Mouse (Mus musculus) hindbrain, embryonic 16.5 days (tissue): Measurements from ENCODE around the gene Coro2b. TPM values are rescaled to one million over a fixed set of nuclear protein-coding genes. Genes with fewer than 3 reads are reported as not detected.

Experiments used
- ATAC-seq: fragments of 200-750 bp; cut with Nextera tagmentation; 2 replicates; pipeline ENCODE4 v1.8.0; 2017; ENCODE audit warnings: moderate TSS enrichment, moderate library complexity
- H3K27ac ChIP-seq: fragments of 300-500 bp; sonication (generic); 2 replicates; pipeline ENCODE4 v1.5.1; 2014; ENCODE audit warnings: low read depth, mild to moderate bottlenecking, control low read depth, low read length, moderate library complexity
- H3K27me3 ChIP-seq: fragments of 300-500 bp; sonication (generic); replicated peaks from 2 replicates; pipeline ENCODE4 v1.6.1; 2014; ENCODE audit warnings: low read length; ENCODE audit not compliant: control insufficient read depth, insufficient read depth
- H3K36me3 ChIP-seq: fragments of 300-500 bp; sonication (generic); 2 replicates; pipeline ENCODE4 v1.6.1; 2014; ENCODE audit warnings: mild to moderate bottlenecking, low read length, moderate library complexity, mixed read lengths; ENCODE audit not compliant: control insufficient read depth, insufficient read depth
- H3K4me1 ChIP-seq: fragments of 300-500 bp; sonication (generic); 2 replicates; pipeline ENCODE4 v1.6.1; 2014; ENCODE audit warnings: low read depth, low read length; ENCODE audit not compliant: control insufficient read depth, insufficient read depth
- H3K4me2 ChIP-seq: fragments of 300-500 bp; sonication (generic); 2 replicates; pipeline ENCODE4 v1.6.1; 2014; ENCODE audit warnings: mild to moderate bottlenecking, low read length, control low read depth, moderate library complexity
- H3K4me3 ChIP-seq: fragments of 300-500 bp; sonication (generic); 2 replicates; pipeline ENCODE4 v1.5.1; 2014; ENCODE audit warnings: mild to moderate bottlenecking, low read length, control low read depth, moderate library complexity
- H3K9ac ChIP-seq: fragments of 300-500 bp; sonication (generic); 2 replicates; pipeline ENCODE4 v1.6.1; 2014; ENCODE audit warnings: low read depth, mild to moderate bottlenecking, control low read depth, low read length, moderate library complexity
- H3K9me3 ChIP-seq: fragments of 300-500 bp; sonication (generic); 2 replicates; pipeline ENCODE4 v1.6.1; 2014; ENCODE audit warnings: mild to moderate bottlenecking, low read length, moderate library complexity; ENCODE audit not compliant: control insufficient read depth
- WGBS: fragments of 180-500 bp; shearing (Covaris S2); extraction: QIAGEN DNeasy Blood & Tissue Kit; methylation state at CpG from one replicate; pipeline ENCODE4 v1.1.7; 2014; 5-methylcytosine and 5-hydroxymethylcytosine counted together
- polyA plus RNA-seq: library from polyadenylated mRNA; unstranded; fragments of >200 nt; fragmentation: Nextera tagmentation; extraction: Ambion mirVana; gene quantifications from 2 replicates; pipeline ENCODE4 v1.2.1, GENCODE M21; 2015

The Coro2b gene
- polyA plus RNA-seq, 1 experiment from 2014 or later, result 37.5 TPM

GRCm38 (mm10) chr9:62556748-62557147 lies 19.9 kb upstream of the Coro2b start:
- WGBS, result 92% methylated on average over 6 of the region's 6 CpGs

DNA sequence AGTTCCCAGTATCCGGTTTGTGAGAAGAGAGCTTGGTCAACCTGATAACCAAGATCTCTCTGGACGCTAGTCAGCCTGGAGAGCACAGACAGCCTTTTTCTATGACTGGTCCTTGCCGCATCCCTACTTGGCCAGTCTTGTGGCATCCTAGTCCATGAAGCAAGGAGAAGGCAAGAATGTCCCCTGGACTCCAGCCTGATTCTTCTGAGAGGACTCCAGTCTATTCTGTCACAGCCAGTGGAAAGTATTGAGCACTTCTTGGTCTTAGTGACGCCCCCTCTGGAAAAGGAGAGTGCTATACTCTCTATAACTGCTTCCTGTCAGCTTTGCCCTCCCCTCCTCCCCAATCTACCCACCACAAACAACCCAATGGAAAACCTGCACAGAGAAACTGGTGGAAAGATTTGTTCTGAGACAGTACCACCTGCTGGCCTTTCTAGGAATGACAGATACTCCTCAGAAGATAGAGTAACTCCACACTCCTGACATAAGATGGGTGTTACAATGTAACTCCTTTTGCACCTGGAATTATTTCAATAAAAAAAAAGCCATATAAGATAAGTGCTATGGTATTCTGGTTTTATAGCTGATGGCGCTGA lies 18.5 kb upstream of the Coro2b start:
- no peak for ATAC-seq
- H3K4me1 ChIP-seq, result peaks cover 13% of the 10 kb centered on the region
- no peak overlapping the region for H3K27ac ChIP-seq
- no peak overlapping the region for H3K4me3 ChIP-seq
- no peak overlapping the region for H3K4me2 ChIP-seq
- WGBS, result 67% methylated on average over 5 of the region's 5 CpGs
- H3K27me3 ChIP-seq, result no peaks in the 10 kb centered on the region
- H3K9ac ChIP-seq, result no peak overlapping the region
- no peaks in the 10 kb centered on the region for H3K36me3 ChIP-seq
- H3K9me3 ChIP-seq, result no peaks in the 10 kb centered on the region

More at GRCm38 (mm10) chr9:62556748-62557147, 19.9 kb upstream of the Coro2b start:
- Histone ChIP-seq H3K9ac (no peak overlapping the region), H3K9me3 (no peaks in the 10 kb centered on the region), H3K36me3 (no peaks in the 10 kb centered on the region), H3K4me3 (no peak overlapping the region), H3K27ac (no peak overlapping the region), H3K4me1 (peaks cover 13% of the 10 kb centered on the region), H3K27me3 (no peaks in the 10 kb centered on the region), H3K4me2 (no peak overlapping the region)
- ATAC-seq, result no peak

- no peaks in the 10 kb centered on the region for H3K36me3 ChIP-seq
- no peak overlapping the region for H3K4me2 ChIP-seq
- H3K4me1 ChIP-seq, result peaks cover 14% of the 10 kb centered on the region
- 32% methylated on average over 3 of the region's 3 CpGs for WGBS
- H3K9ac ChIP-seq, result no peak overlapping the region
- peak; percentile 79 for ATAC-seq
- no peak overlapping the region for H3K4me3 ChIP-seq
- no peaks in the 10 kb centered on the region for H3K9me3 ChIP-seq
- H3K27ac ChIP-seq, result peak overlapping the region; percentile 36
- no peaks in the 10 kb centered on the region for H3K27me3 ChIP-seq
These were observed 17.8 kb upstream of the Coro2b start for GRCm38 (mm10) chr9:62554606-62555005.

DNA sequence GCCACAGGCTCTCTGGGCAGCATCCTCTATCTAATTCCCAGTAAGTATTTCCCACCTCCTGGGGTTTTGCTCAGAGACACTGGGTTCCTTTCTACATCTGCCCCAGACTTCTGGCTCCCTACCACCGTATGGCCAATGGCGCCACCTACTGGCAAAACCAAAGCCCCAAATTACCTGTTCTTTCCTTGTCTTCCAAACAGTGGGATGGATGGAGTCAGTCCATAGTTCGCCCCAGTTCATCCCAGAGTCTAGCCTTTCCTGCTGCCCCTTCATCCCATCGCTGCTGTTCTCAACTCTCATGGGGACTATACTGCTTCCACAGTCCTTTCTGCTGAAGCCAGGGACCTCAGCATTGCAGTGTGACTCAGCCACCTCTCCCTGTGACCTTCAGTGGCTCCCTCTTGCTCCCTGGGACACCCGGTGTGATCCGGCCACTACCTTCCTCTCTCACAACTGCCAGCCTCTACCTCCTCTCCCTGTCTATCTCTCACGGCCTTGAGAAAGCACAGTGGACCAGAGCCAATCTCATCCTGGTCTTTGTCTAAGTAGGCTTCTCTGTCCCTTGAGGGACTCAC lies 16.6 kb upstream of the Coro2b start:
- WGBS, result 38% methylated on average over 7 of the region's 7 CpGs
- H3K4me1 ChIP-seq, result peaks cover 14% of the 10 kb centered on the region
- H3K9ac ChIP-seq, result no peak overlapping the region
- no peak overlapping the region for H3K27ac ChIP-seq
- no peaks in the 10 kb centered on the region for H3K27me3 ChIP-seq
- H3K4me2 ChIP-seq, result no peak overlapping the region
- H3K36me3 ChIP-seq, result no peaks in the 10 kb centered on the region
- H3K4me3 ChIP-seq, result no peak overlapping the region
- no peaks in the 10 kb centered on the region for H3K9me3 ChIP-seq
- no peak for ATAC-seq

- H3K27ac ChIP-seq, result no peak overlapping the region
- no peak overlapping the region for H3K4me2 ChIP-seq
- no peaks in the 10 kb centered on the region for H3K36me3 ChIP-seq
- no peak overlapping the region for H3K9ac ChIP-seq
- no peaks in the 10 kb centered on the region for H3K27me3 ChIP-seq
- no peaks in the 10 kb centered on the region for H3K9me3 ChIP-seq
- no peak for ATAC-seq
- H3K4me3 ChIP-seq, result no peak overlapping the region
- 84% methylated on average over 3 of the region's 3 CpGs for WGBS
- peaks cover 14% of the 10 kb centered on the region for H3K4me1 ChIP-seq
These were observed 14.7 kb upstream of the Coro2b start for GRCm38 (mm10) chr9:62551531-62551930.

GRCm38 (mm10) chr9:62550661-62551093 lies 13.8 kb upstream of the Coro2b start:
- peak; percentile 21; the same call in 1 of the 2 replicates for ATAC-seq
- 41% methylated on average over 11 of the region's 11 CpGs for WGBS
- Histone ChIP-seq H3K9ac (no peak overlapping the region), H3K4me3 (no peak overlapping the region), H3K9me3 (no peaks in the 10 kb centered on the region), H3K36me3 (no peaks in the 10 kb centered on the region), H3K27me3 (no peaks in the 10 kb centered on the region), H3K4me2 (no peak overlapping the region), H3K4me1 (peaks cover 14% of the 10 kb centered on the region), H3K27ac (no peak overlapping the region)

DNA sequence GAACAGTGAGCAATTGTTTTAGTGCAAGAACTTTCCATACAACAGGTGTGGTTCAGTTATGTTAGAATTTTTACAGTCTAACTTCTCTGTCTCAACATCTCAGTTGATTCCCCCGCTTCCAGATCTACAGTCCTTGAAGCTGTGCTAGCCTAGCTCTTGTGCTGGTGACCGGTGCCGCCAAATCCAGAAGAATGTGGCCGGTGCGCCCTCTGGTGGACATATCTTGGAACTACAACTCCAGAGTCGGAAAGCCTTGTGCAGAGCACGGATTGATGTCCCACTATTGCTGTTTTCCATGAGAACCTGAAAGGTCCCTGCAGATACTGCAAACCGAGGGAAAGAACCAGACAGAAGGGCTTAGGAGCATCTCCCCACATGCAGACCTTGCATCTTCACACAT lies 13.0 kb upstream of the Coro2b start:
- no peaks in the 10 kb centered on the region for H3K27me3 ChIP-seq
- no peaks in the 10 kb centered on the region for H3K36me3 ChIP-seq
- H3K4me2 ChIP-seq, result no peak overlapping the region
- no peak overlapping the region for H3K4me3 ChIP-seq
- H3K4me1 ChIP-seq, result peaks cover 14% of the 10 kb centered on the region
- H3K9me3 ChIP-seq, result no peaks in the 10 kb centered on the region
- ATAC-seq, result peak; percentile 67; the same call in 1 of the 2 replicates
- H3K9ac ChIP-seq, result no peak overlapping the region
- 4% methylated on average over 8 of the region's 8 CpGs for WGBS
- no peak overlapping the region for H3K27ac ChIP-seq

DNA sequence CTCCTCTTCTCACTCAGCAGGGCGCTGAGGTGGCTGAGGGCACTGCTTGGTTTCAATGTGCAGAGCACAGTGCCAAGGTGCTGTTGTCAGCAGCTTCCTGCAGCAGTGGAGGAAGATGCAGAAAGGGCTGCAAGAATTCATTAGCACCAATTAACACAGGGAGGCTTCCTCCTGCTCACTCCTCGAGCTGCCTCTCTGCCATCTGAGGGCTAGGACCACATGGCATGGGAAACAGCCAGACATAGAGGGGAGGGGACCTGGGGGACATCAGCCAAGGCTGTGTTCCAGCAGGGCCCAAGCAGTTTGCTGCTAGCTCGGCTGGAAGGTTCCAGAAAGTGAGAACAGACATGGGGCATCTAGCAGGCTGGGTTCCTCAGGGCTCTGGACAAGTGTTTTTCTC lies 10.6 kb upstream of the Coro2b start:
- ATAC-seq, result no peak; the same call in 1 of the 2 replicates
- Histone ChIP-seq H3K4me1 (peaks cover 13% of the 10 kb centered on the region), H3K27me3 (no peaks in the 10 kb centered on the region), H3K36me3 (no peaks in the 10 kb centered on the region), H3K9me3 (no peaks in the 10 kb centered on the region), H3K4me3 (no peak overlapping the region), H3K27ac (no peak overlapping the region), H3K4me2 (no peak overlapping the region), H3K9ac (no peak overlapping the region)
- WGBS, result 49% methylated on average over 3 of the region's 3 CpGs

DNA sequence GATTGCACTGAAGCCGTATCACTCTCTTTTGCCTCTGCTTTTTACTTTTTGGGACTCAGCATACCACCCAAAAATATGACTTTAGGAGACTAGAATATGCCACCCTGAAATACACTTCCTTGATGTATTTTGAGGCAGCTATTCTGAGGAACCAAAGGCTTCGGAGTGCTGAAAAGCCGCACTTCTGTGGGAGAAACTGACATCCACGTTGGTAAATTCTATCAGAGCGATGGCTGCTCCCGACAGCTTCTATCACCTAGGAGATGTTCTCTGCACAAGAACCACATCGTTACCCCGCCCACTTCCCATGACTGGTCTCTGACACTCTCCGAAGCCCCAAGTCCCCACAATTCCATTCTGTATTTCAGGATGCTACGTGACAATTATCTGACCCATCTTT lies 8.0 kb upstream of the Coro2b start:
- no peak overlapping the region for H3K4me2 ChIP-seq
- 44% methylated on average over 10 of the region's 10 CpGs for WGBS
- no peak for ATAC-seq
- no peak overlapping the region for H3K4me3 ChIP-seq
- H3K9me3 ChIP-seq, result no peaks in the 10 kb centered on the region
- peaks cover 32% of the 10 kb centered on the region for H3K4me1 ChIP-seq
- no peak overlapping the region for H3K9ac ChIP-seq
- H3K36me3 ChIP-seq, result no peaks in the 10 kb centered on the region
- no peak overlapping the region for H3K27ac ChIP-seq
- no peaks in the 10 kb centered on the region for H3K27me3 ChIP-seq
